Mouse (Mus musculus) E14TG2a.4 (cell line): ENCODE measurements around the gene Rabep1.

ENCODE experiments used
- H3K27me3 ChIP-seq: 2 replicates; pipeline ENCODE4 v1.6.1; 2014; ENCODE audit warnings: low read length, control low read depth; ENCODE audit not compliant: insufficient read depth
- H3K36me3 ChIP-seq: 2 replicates; pipeline ENCODE4 v1.6.1; 2014; ENCODE audit warnings: low read length, control low read depth; ENCODE audit not compliant: insufficient read depth
- H3K4me1 ChIP-seq: replicated peaks from 2 replicates; pipeline ENCODE4 v1.6.1; 2014; ENCODE audit warnings: low read depth, low read length, control low read depth
- H3K4me3 ChIP-seq: replicated peaks from 2 replicates; pipeline ENCODE4 v1.5.1; 2014; ENCODE audit warnings: mild to moderate bottlenecking, low read length
- H3K9me3 ChIP-seq: 2 replicates; pipeline ENCODE4 v1.6.1; 2014; ENCODE audit warnings: low read length, control low read depth
- CTCF ChIP-seq: conservative IDR thresholded peaks from 2 replicates; pipeline ENCODE4 v1.5.1; 2014; ENCODE audit warnings: low read length
- NANOG ChIP-seq: IDR thresholded peaks from 2 replicates; pipeline ENCODE4 v1.6.1; 2014; ENCODE audit warnings: borderline replicate concordance, low read length, mixed read lengths
- POU5F1 ChIP-seq: IDR thresholded peaks from 2 replicates; pipeline ENCODE4 v1.6.1; 2014; ENCODE audit warnings: low read length, borderline replicate concordance

Rabep1 gene

GRCm38 (mm10) chr11:70844559-70845456 lies at the start of gene Rabep1:
TSS of gene Rabep1 (plus strand) at chr11:70844778.
- TF ChIP-seq POU5F1 = no peak
- TF ChIP-seq NANOG = no peak
- no peak for TF ChIP-seq CTCF

GRCm38 (mm10) chr11:70802208-70802864 lies 42.2 kb upstream of the Rabep1 start:
- Histone ChIP-seq H3K36me3 (no peaks in the 10 kb centered on the region), H3K27me3 (peaks cover 8% of the 10 kb centered on the region; the same call in 1 of the 2 replicates), H3K9me3 (no peaks in the 10 kb centered on the region), H3K4me3 (no peak overlapping the region), H3K4me1 (peaks cover 9% of the 10 kb centered on the region)
- TF ChIP-seq POU5F1 = no peak
- TF ChIP-seq CTCF = peak; percentile 89

More at GRCm38 (mm10) chr11:70844559-70845456, at the start of gene Rabep1:
- Histone ChIP-seq H3K4me1 (peaks cover 20% of the 10 kb centered on the region), H3K36me3 (no peaks in the 10 kb centered on the region), H3K9me3 (no peaks in the 10 kb centered on the region), H3K4me3 (peak within 1 kb of the TSS; percentile 96), H3K27me3 (no peaks in the 10 kb centered on the region)

- Histone ChIP-seq H3K9me3 (no peaks in the 10 kb centered on the region), H3K27me3 (peaks cover 8% of the 10 kb centered on the region; the same call in 1 of the 2 replicates), H3K36me3 (no peaks in the 10 kb centered on the region), H3K4me3 (no peak overlapping the region), H3K4me1 (peaks cover 9% of the 10 kb centered on the region)
- no peak for TF ChIP-seq CTCF
- TF ChIP-seq NANOG = no peak
- no peak for TF ChIP-seq POU5F1
These were observed 41.7 kb upstream of the Rabep1 start for GRCm38 (mm10) chr11:70802865-70803261.

- peaks cover 8% of the 10 kb centered on the region; the same call in 1 of the 2 replicates for H3K27me3 ChIP-seq
- no peaks in the 10 kb centered on the region for H3K9me3 ChIP-seq
- no peaks in the 10 kb centered on the region for H3K36me3 ChIP-seq
- no peak overlapping the region for H3K4me3 ChIP-seq
- TF ChIP-seq NANOG (no peak), CTCF (no peak)
- peaks cover 13% of the 10 kb centered on the region for H3K4me1 ChIP-seq
These were observed 40.8 kb upstream of the Rabep1 start for GRCm38 (mm10) chr11:70803711-70804200.

DNA sequence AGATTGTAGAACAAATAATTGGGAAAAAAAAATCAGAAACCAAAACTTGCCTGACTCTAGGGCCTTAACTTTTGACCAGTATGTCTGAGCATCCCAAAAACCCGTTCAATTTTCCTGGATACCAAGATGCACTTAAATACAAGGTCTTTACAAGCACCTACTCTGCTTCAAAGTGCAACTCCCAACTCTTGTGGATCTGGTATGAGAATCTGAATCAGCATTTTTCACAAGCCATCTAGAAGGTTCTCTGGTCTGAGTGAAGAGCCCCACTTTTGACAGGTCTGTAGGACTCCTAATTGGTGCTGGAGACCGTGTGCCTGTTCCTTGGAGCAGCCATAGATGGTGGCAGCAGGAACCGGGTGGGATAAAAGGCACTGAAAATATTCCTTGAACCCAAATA lies 40.2 kb upstream of the Rabep1 start:
- no peaks in the 10 kb centered on the region for H3K36me3 ChIP-seq
- TF ChIP-seq POU5F1 (no peak), NANOG (no peak), CTCF (no peak)
- peaks cover 16% of the 10 kb centered on the region for H3K4me1 ChIP-seq
- no peaks in the 10 kb centered on the region for H3K9me3 ChIP-seq
- H3K4me3 ChIP-seq = no peak overlapping the region
- peaks cover 8% of the 10 kb centered on the region; the same call in 1 of the 2 replicates for H3K27me3 ChIP-seq

GRCm38 (mm10) chr11:70805641-70806175 lies 38.9 kb upstream of the Rabep1 start:
- H3K36me3 ChIP-seq = no peaks in the 10 kb centered on the region
- no peak for TF ChIP-seq POU5F1
- no peak for TF ChIP-seq CTCF
- TF ChIP-seq NANOG = no peak
- H3K27me3 ChIP-seq = peaks cover 8% of the 10 kb centered on the region; the same call in 1 of the 2 replicates
- 0 out of 2 replicates have a peak, but pooled peaks cover 7% of the 10 kb centered on the region for H3K4me1 ChIP-seq
- no peaks in the 10 kb centered on the region for H3K9me3 ChIP-seq
- no peak overlapping the region for H3K4me3 ChIP-seq

GRCm38 (mm10) chr11:70806697-70807096 lies 37.9 kb upstream of the Rabep1 start:
- no peaks in the 10 kb centered on the region for H3K9me3 ChIP-seq
- TF ChIP-seq POU5F1 (no peak), NANOG (no peak), CTCF (no peak)
- no peaks in the 10 kb centered on the region for H3K36me3 ChIP-seq
- peaks cover 8% of the 10 kb centered on the region; the same call in 1 of the 2 replicates for H3K27me3 ChIP-seq
- H3K4me3 ChIP-seq = no peak overlapping the region
- H3K4me1 ChIP-seq = 0 out of 2 replicates have a peak, but pooled peaks cover 7% of the 10 kb centered on the region

- Histone ChIP-seq H3K9me3 (no peaks in the 10 kb centered on the region), H3K4me3 (no peak overlapping the region), H3K27me3 (peaks cover 8% of the 10 kb centered on the region; the same call in 1 of the 2 replicates), H3K36me3 (no peaks in the 10 kb centered on the region), H3K4me1 (0 out of 2 replicates have a peak, but pooled peaks cover 7% of the 10 kb centered on the region)
- no peak for TF ChIP-seq CTCF
- no peak for TF ChIP-seq NANOG
- no peak for TF ChIP-seq POU5F1
These were observed 36.9 kb upstream of the Rabep1 start for GRCm38 (mm10) chr11:70807630-70808029.
